In genomic region chr15:80061071-80061550, GRCm38 (mm10) we compare ENCODE assay signal across 28 mouse cellular contexts. TPM values are rescaled to one million over a fixed set of nuclear protein-coding genes. Genes with fewer than 3 reads are reported as not detected.
DNase-seq lines count a peak whose midpoint lies in the region; ATAC-seq lines count a peak whose summit lies in the region.
"Had no signal": no experiment of that assay in that cellular context is flagged by ENCODE, and none has a peak within 500 bp of the region (broad histone marks: within the 10 kb centered on the region; RNA-seq: fewer than 3 reads in every experiment).

No protein-coding gene starts in this region.

- H3K4me3 ChIP-seq in midbrain, embryonic 11.5 days (ENCODE audit: low read depth, low read length): no peak overlapping the region
- no peak overlapping the region for H3K4me3 ChIP-seq in midbrain, embryonic 15.5 days
- H3K4me3 ChIP-seq in hindbrain, embryonic 11.5 days (ENCODE audit: low read depth, low read length): no peak overlapping the region
- H3K4me3 ChIP-seq: erythroblast, embryonic 14.5 days; gastrocnemius, adult 2 months; heart, adult 2 months; heart, embryonic 12.5 days; intestine, embryonic 15.5 days; limb, embryonic 12.5 days; lung, embryonic 15.5 days; midbrain, embryonic 10.5 days had no signal

- no peak overlapping the region for H3K27ac ChIP-seq in midbrain, embryonic 11.5 days (ENCODE audit: low read depth, low read length)
- H3K27ac ChIP-seq in midbrain, embryonic 15.5 days: no peak overlapping the region
- no peak overlapping the region for H3K27ac ChIP-seq in hindbrain, embryonic 11.5 days (ENCODE audit: low read depth, low read length)
- H3K27ac ChIP-seq: gastrocnemius, adult 2 months; heart, adult 2 months; hindbrain, embryonic 14.5 days; intestine, embryonic 15.5 days; limb, embryonic 12.5 days; lung, embryonic 15.5 days; midbrain, embryonic 10.5 days had no signal

- DNase-seq in midbrain, embryonic 11.5 days (ENCODE audit: low spot score, missing footprints): peak; percentile 53
- DNase-seq in MN1 (ENCODE audit: low spot score) (peak; percentile 59), adipocyte (ENCODE audit: low spot score) (no peak)
- DNase-seq in hindbrain, embryonic 11.5 days (ENCODE audit: low spot score): no peak
- no peak for DNase-seq in cerebellum, postnatal 10 days
- DNase-seq: adrenal gland, postnatal 36 days; B cell, adult 2 months; cerebellum, adult 18-20 months; cerebellum, postnatal 14 days; gastrocnemius, adult 2 months; gastrocnemius, postnatal 36 days; heart, adult 2 months; heart, postnatal 4 days; kidney, postnatal 10 days; right cerebral cortex, postnatal 4 days; thymus, adult 2 months; thymus, postnatal 36 days had no signal

- no peak overlapping the region for H3K9ac ChIP-seq in midbrain, embryonic 11.5 days (ENCODE audit: low read length)
- H3K9ac ChIP-seq in midbrain, embryonic 15.5 days: no peak overlapping the region
- no peak overlapping the region for H3K9ac ChIP-seq in hindbrain, embryonic 11.5 days (ENCODE audit: low read depth, low read length)
- H3K9ac ChIP-seq: heart, embryonic 12.5 days; hindbrain, embryonic 14.5 days; intestine, embryonic 15.5 days; limb, embryonic 12.5 days; lung, embryonic 15.5 days had no signal

- no peaks in the 10 kb centered on the region for H3K36me3 ChIP-seq in midbrain, embryonic 11.5 days (ENCODE audit: control insufficient read depth, insufficient read depth, low read length)
- no peaks in the 10 kb centered on the region for H3K36me3 ChIP-seq in midbrain, embryonic 15.5 days (replicated peaks)
- no peaks in the 10 kb centered on the region for H3K36me3 ChIP-seq in hindbrain, embryonic 11.5 days (ENCODE audit: control insufficient read depth, insufficient read depth, low read length)
- H3K36me3 ChIP-seq: heart, embryonic 12.5 days; intestine, embryonic 15.5 days; limb, embryonic 12.5 days; lung, embryonic 15.5 days; midbrain, embryonic 10.5 days had no signal

- H3K4me1 ChIP-seq in midbrain, embryonic 11.5 days (ENCODE audit: control insufficient read depth, insufficient read depth, low read length): no peaks in the 10 kb centered on the region
- no peaks in the 10 kb centered on the region for H3K4me1 ChIP-seq in midbrain, embryonic 15.5 days
- no peaks in the 10 kb centered on the region for H3K4me1 ChIP-seq in hindbrain, embryonic 11.5 days (replicated peaks; ENCODE audit: control insufficient read depth, insufficient read depth, low read length)
- H3K4me1 ChIP-seq: heart, embryonic 12.5 days; intestine, embryonic 15.5 days had no signal

- H3K9me3 ChIP-seq in midbrain, embryonic 11.5 days (ENCODE audit: control insufficient read depth, low read length): no peaks in the 10 kb centered on the region
- H3K9me3 ChIP-seq in midbrain, embryonic 15.5 days: no peaks in the 10 kb centered on the region
- no peaks in the 10 kb centered on the region for H3K9me3 ChIP-seq in hindbrain, embryonic 11.5 days (ENCODE audit: control insufficient read depth, low read length)
- H3K9me3 ChIP-seq: heart, embryonic 12.5 days; intestine, embryonic 15.5 days; lung, embryonic 15.5 days; midbrain, embryonic 10.5 days had no signal

- H3K4me2 ChIP-seq in midbrain, embryonic 11.5 days: no peak overlapping the region
- no peak overlapping the region for H3K4me2 ChIP-seq in midbrain, embryonic 15.5 days
- H3K4me2 ChIP-seq in hindbrain, embryonic 11.5 days (replicated peaks; ENCODE audit: low read depth, low read length): no peak overlapping the region
- H3K4me2 ChIP-seq: heart, embryonic 12.5 days; hindbrain, embryonic 14.5 days; intestine, embryonic 15.5 days; limb, embryonic 12.5 days; liver, embryonic 11.5 days; lung, embryonic 15.5 days had no signal

- ATAC-seq in midbrain, embryonic 11.5 days (ENCODE audit: low FRiP score): no peak
- ATAC-seq in midbrain, embryonic 15.5 days (replicated peaks): no peak
- peak; percentile 82 for ATAC-seq in inflammation-experienced regulatory T-cells, adult 6 months
- no peak for ATAC-seq in hindbrain, embryonic 11.5 days (ENCODE audit: low FRiP score)
- ATAC-seq: forebrain, embryonic 16.5 days; intestine, embryonic 15.5 days had no signal

- H3K27me3 ChIP-seq in midbrain, embryonic 11.5 days (ENCODE audit: control insufficient read depth, insufficient read depth, low read length): no peaks in the 10 kb centered on the region
- no peaks in the 10 kb centered on the region for H3K27me3 ChIP-seq in midbrain, embryonic 15.5 days (replicated peaks)
- no peaks in the 10 kb centered on the region for H3K27me3 ChIP-seq in hindbrain, embryonic 11.5 days (ENCODE audit: control insufficient read depth, insufficient read depth, low read length)
- H3K27me3 ChIP-seq: heart, embryonic 12.5 days; intestine, embryonic 15.5 days; limb, embryonic 12.5 days; lung, embryonic 15.5 days had no signal

- 85% methylated on average over 4 of the region's 4 CpGs for WGBS in midbrain, embryonic 11.5 days
- WGBS in midbrain, embryonic 15.5 days: 96% methylated on average over 4 of the region's 4 CpGs
- WGBS in hindbrain, embryonic 11.5 days: 87% methylated on average over 4 of the region's 4 CpGs

RNA-seq across cellular contexts. Expression of gene Syngr1, which starts 30.0 kb away (rescaled TPM):
- polyA plus RNA-seq in midbrain, embryonic 11.5 days (2014; fragmentation: Nextera tagmentation; extraction: Ambion mirVana): 6.2 and 7.4 TPM in 2 replicates
- polyA plus RNA-seq in midbrain, embryonic 15.5 days (2015; fragmentation: Nextera tagmentation; extraction: Ambion mirVana): 61.4 and 62.1 TPM in 2 replicates
- polyA plus RNA-seq in inflammation-experienced regulatory T-cells, adult 6 months (2017; shearing (Covaris generic)): 1 to 10 TPM in 1 of 3 experiments, under 1 TPM in 1, not detected in 1; 0.77 to 1.7 TPM
- 7.3 and 8.9 TPM in 2 replicates for polyA plus RNA-seq in hindbrain, embryonic 11.5 days (2014; fragmentation: Nextera tagmentation; extraction: Ambion mirVana)

RNA-seq across cellular contexts. Expression of gene Rpl3, which starts 30.6 kb away (rescaled TPM):
- polyA plus RNA-seq in midbrain, embryonic 11.5 days (2014; fragmentation: Nextera tagmentation; extraction: Ambion mirVana): 1,032 and 1,053 TPM in 2 replicates
- 522 and 525 TPM in 2 replicates for polyA plus RNA-seq in midbrain, embryonic 15.5 days (2015; fragmentation: Nextera tagmentation; extraction: Ambion mirVana)
- 1,000 to 10,000 TPM; 2,844 to 4,969 (median 3,861) TPM for polyA plus RNA-seq in inflammation-experienced regulatory T-cells, adult 6 months (2017; shearing (Covaris generic))
- 1,014 and 1,045 TPM in 2 replicates for polyA plus RNA-seq in hindbrain, embryonic 11.5 days (2014; fragmentation: Nextera tagmentation; extraction: Ambion mirVana)

RNA-seq across cellular contexts. Expression of gene Pdgfb, which starts 46.3 kb away (rescaled TPM):
- polyA plus RNA-seq in midbrain, embryonic 11.5 days (2014; fragmentation: Nextera tagmentation; extraction: Ambion mirVana): 1.5 and 2.0 TPM in 2 replicates
- polyA plus RNA-seq in midbrain, embryonic 15.5 days (2015; fragmentation: Nextera tagmentation; extraction: Ambion mirVana): 4.4 and 4.8 TPM in 2 replicates
- polyA plus RNA-seq in inflammation-experienced regulatory T-cells, adult 6 months (2017; shearing (Covaris generic)): 1 to 10 TPM; 1.4 to 2.1 (median 2.1) TPM
- 1.9 and 2.2 TPM in 2 replicates for polyA plus RNA-seq in hindbrain, embryonic 11.5 days (2014; fragmentation: Nextera tagmentation; extraction: Ambion mirVana)

Comparison
In these comparisons a context has a peak if more than half of its experiments do, and no peak if none do; other contexts are left out.
1. DNase-seq: peak in midbrain, embryonic 11.5 days (single experiment) and MN1 (single experiment); none in hindbrain, embryonic 11.5 days (single experiment), adipocyte (single experiment) and cerebellum, postnatal 10 days (0 of 2).